In genomic region chr7:74386257-74386656, GRCm38 (mm10) we compare ENCODE assay signal across 9 mouse cellular contexts.
A peak's percentile ranks its signal among the peaks of the same experiment; 100 is the strongest.
DNase-seq lines count a peak whose midpoint lies in the region; ATAC-seq and TF ChIP-seq lines count a peak whose summit lies in the region.
"Had no signal": no experiment of that assay in that cellular context is flagged by ENCODE, and none has a peak within 500 bp of the region (broad histone marks: within the 10 kb centered on the region; RNA-seq: fewer than 3 reads in every experiment).

No protein-coding gene starts in this region.

- no peaks in the 10 kb centered on the region for H3K27me3 ChIP-seq in hindbrain, embryonic 15.5 days
- no peaks in the 10 kb centered on the region for H3K27me3 ChIP-seq in hindbrain, embryonic 11.5 days (ENCODE audit: control insufficient read depth, insufficient read depth, low read length)
- H3K27me3 ChIP-seq in heart, postnatal 0 days (ENCODE audit: control insufficient read depth, insufficient read depth, low read length) = no peaks in the 10 kb centered on the region

- intact Hi-C loops in left cerebral cortex, adult 2 months (cut with DNase I) = no loop called here

- no peak overlapping the region for H3K4me3 ChIP-seq in hindbrain, embryonic 15.5 days
- H3K4me3 ChIP-seq in hindbrain, embryonic 11.5 days (ENCODE audit: low read depth, low read length) = no peak overlapping the region
- H3K4me3 ChIP-seq in heart, postnatal 0 days (ENCODE audit: low read depth, low read length) = no peak overlapping the region
- no peak overlapping the region for H3K4me3 ChIP-seq in left cerebral cortex, adult 2 months

- no peaks in the 10 kb centered on the region for H3K9me3 ChIP-seq in hindbrain, embryonic 15.5 days
- H3K9me3 ChIP-seq in hindbrain, embryonic 11.5 days (ENCODE audit: control insufficient read depth, low read length) = no peaks in the 10 kb centered on the region
- H3K9me3 ChIP-seq in heart, postnatal 0 days (replicated peaks; ENCODE audit: control insufficient read depth, low read length) = no peaks in the 10 kb centered on the region

- H3K4me1 ChIP-seq in hindbrain, embryonic 15.5 days (replicated peaks) = no peaks in the 10 kb centered on the region
- no peaks in the 10 kb centered on the region for H3K4me1 ChIP-seq in hindbrain, embryonic 11.5 days (replicated peaks; ENCODE audit: control insufficient read depth, insufficient read depth, low read length)
- peaks cover 35% of the 10 kb centered on the region for H3K4me1 ChIP-seq in heart, postnatal 0 days (ENCODE audit: control insufficient read depth, insufficient read depth)

- TF ChIP-seq CTCF in heart, postnatal 0 days (IDR thresholded peaks at IDR 0.05; ENCODE audit: low read depth) = no peak
- no peak for TF ChIP-seq CTCF in left cerebral cortex, adult 2 months (IDR thresholded peaks at IDR 0.05)

- no peak overlapping the region for H3K4me2 ChIP-seq in hindbrain, embryonic 15.5 days
- no peak overlapping the region for H3K4me2 ChIP-seq in hindbrain, embryonic 11.5 days (replicated peaks; ENCODE audit: low read depth, low read length)
- H3K4me2 ChIP-seq in heart, postnatal 0 days (ENCODE audit: low read depth, low read length) = no peak overlapping the region

- H3K27ac ChIP-seq in hindbrain, embryonic 15.5 days (replicated peaks) = no peak overlapping the region
- H3K27ac ChIP-seq in hindbrain, embryonic 11.5 days (ENCODE audit: low read depth, low read length) = no peak overlapping the region
- H3K27ac ChIP-seq in heart, postnatal 0 days (ENCODE audit: low read depth) = peak overlapping the region; percentile 27; the same call in 1 of the 2 replicates
- H3K27ac ChIP-seq in left cerebral cortex, adult 2 months = no peak overlapping the region

- no peak overlapping the region for H3K9ac ChIP-seq in hindbrain, embryonic 15.5 days
- H3K9ac ChIP-seq in hindbrain, embryonic 11.5 days (ENCODE audit: low read depth, low read length) = no peak overlapping the region
- no peak overlapping the region for H3K9ac ChIP-seq in heart, postnatal 0 days (replicated peaks; ENCODE audit: low read depth, low read length)

- no peaks in the 10 kb centered on the region for H3K36me3 ChIP-seq in hindbrain, embryonic 15.5 days
- H3K36me3 ChIP-seq in hindbrain, embryonic 11.5 days (ENCODE audit: control insufficient read depth, insufficient read depth, low read length) = no peaks in the 10 kb centered on the region
- no peaks in the 10 kb centered on the region for H3K36me3 ChIP-seq in heart, postnatal 0 days (replicated peaks; ENCODE audit: control insufficient read depth, insufficient read depth, low read length)

- DNase-seq in hindbrain, embryonic 11.5 days (ENCODE audit: low spot score) = no peak
- peak; percentile 55 for DNase-seq in testis, postnatal 10 days (ENCODE audit: low spot score)
- no peak for DNase-seq in testis, postnatal 14 days (ENCODE audit: low spot score)
- DNase-seq in heart, postnatal 0 days (ENCODE audit: low spot score) = peak; percentile 49
- DNase-seq in right cerebral cortex, postnatal 4 days = peak; percentile 62
- DNase-seq in urinary bladder, postnatal 4 days (ENCODE audit: low spot score in 2 of 2) = no peak
- no peak for DNase-seq in left cerebral cortex, adult 2 months (ENCODE audit: extremely low spot score in 1 of 2, low spot score in 2 of 2)
- DNase-seq: thymus, postnatal 36 days had no signal

- peak; percentile 54; the same call in 1 of the 2 replicates for ATAC-seq in hindbrain, embryonic 15.5 days (ENCODE audit: low FRiP score, low read depth)
- no peak for ATAC-seq in hindbrain, embryonic 11.5 days (ENCODE audit: low FRiP score)
- ATAC-seq in heart, postnatal 0 days (ENCODE audit: insufficient read depth, low read depth) = peak; percentile 15; the same call in 1 of the 2 replicates

- 72% methylated on average over 5 of the region's 5 CpGs for WGBS in hindbrain, embryonic 15.5 days
- WGBS in hindbrain, embryonic 11.5 days = 86% methylated on average over 5 of the region's 5 CpGs
- WGBS in heart, postnatal 0 days = 31% methylated on average over 5 of the region's 5 CpGs

- no peak for TF ChIP-seq EP300 in heart, postnatal 0 days (IDR thresholded peaks at IDR 0.05; ENCODE audit: low read depth)

Comparison
In these comparisons a context has a peak if more than half of its experiments do, and no peak if none do; other contexts are left out.
1. DNase-seq: peak in testis, postnatal 10 days (single experiment), heart, postnatal 0 days (single experiment) and right cerebral cortex, postnatal 4 days (single experiment); none in hindbrain, embryonic 11.5 days (single experiment), testis, postnatal 14 days (single experiment), urinary bladder, postnatal 4 days (0 of 2) and left cerebral cortex, adult 2 months (0 of 2).